Mouse (Mus musculus): Measurements from ENCODE around the gene Miip. TPM values are rescaled to one million over a fixed set of nuclear protein-coding genes. Genes with fewer than 3 reads are reported as not detected.
"Not testable (repeated sequence)": the region's sequence is repeated elsewhere in the genome, so short reads cannot be mapped to it uniquely, and the experiment has no call there.

Gene Miip
- polyA plus RNA-seq, 1 experiment from 2014 or later: 23.9 TPM

- no peak overlapping the region for H3K4me2 ChIP-seq
- no peaks in the 10 kb centered on the region for H3K4me1 ChIP-seq (ENCODE audit: control insufficient read depth, insufficient read depth, low read length)
- 86% methylated on average over 4 of the region's 4 CpGs for WGBS (ENCODE audit: insufficient replicate concordance)
- H3K36me3 ChIP-seq (ENCODE audit: control insufficient read depth, insufficient read depth, low read length): peaks cover 43% of the 10 kb centered on the region
- no peak overlapping the region for H3K27ac ChIP-seq (ENCODE audit: low read depth, low read length)
- ATAC-seq (replicated peaks; ENCODE audit: insufficient number of reproducible peaks, low FRiP score, low TSS enrichment): no peak
- H3K9ac ChIP-seq (ENCODE audit: low read depth, low read length): no peak overlapping the region
- peaks cover 44% of the 10 kb centered on the region for H3K9me3 ChIP-seq (replicated peaks; ENCODE audit: control insufficient read depth, low read length)
- no peak overlapping the region for H3K4me3 ChIP-seq (ENCODE audit: low read depth, low read length)
- no peaks in the 10 kb centered on the region for H3K27me3 ChIP-seq (ENCODE audit: control insufficient read depth, insufficient read depth, low read length)
Measured at GRCm38 (mm10) chr4:147824389-147824788, 44.2 kb downstream of the Miip start.

DNA sequence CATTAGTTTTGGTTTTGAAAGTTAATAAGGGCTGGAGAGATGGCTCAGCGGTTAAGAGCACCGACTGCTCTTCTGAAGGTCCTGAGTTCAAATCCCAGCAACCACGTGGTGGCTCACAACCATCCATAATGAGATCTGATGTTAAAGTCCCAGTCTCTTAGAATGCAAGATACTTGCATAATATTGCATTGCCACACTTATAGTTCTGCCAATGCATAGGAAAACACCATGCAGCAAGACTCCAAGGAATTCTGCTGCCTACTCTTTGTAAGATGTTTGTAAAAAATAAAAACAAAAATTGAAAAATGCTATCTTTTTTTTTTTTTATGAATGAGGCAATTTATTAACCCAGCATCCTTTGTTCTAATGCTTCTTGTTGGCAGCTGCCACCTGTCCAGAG is 47.2 kb downstream of the Miip start:
- H3K4me1 ChIP-seq (ENCODE audit: control insufficient read depth, insufficient read depth, low read length); H3K4me2 ChIP-seq; H3K9ac ChIP-seq (ENCODE audit: low read depth, low read length); H3K27me3 ChIP-seq (ENCODE audit: control insufficient read depth, insufficient read depth, low read length); H3K4me3 ChIP-seq (ENCODE audit: low read depth, low read length); ATAC-seq (replicated peaks; ENCODE audit: insufficient number of reproducible peaks, low FRiP score, low TSS enrichment); H3K27ac ChIP-seq (ENCODE audit: low read depth, low read length): not testable (repeated sequence)
- 84% methylated on average over 3 of the region's 3 CpGs for whole genome bisulfite sequencing (ENCODE audit: insufficient replicate concordance)
- H3K36me3 ChIP-seq (ENCODE audit: control insufficient read depth, insufficient read depth, low read length): peaks cover 19% of the 10 kb centered on the region
- H3K9me3 ChIP-seq (replicated peaks; ENCODE audit: control insufficient read depth, low read length): peaks cover 41% of the 10 kb centered on the region

GRCm38 (mm10) chr4:147819659-147820058 is 49.0 kb downstream of the Miip start:
- not testable (repeated sequence) for H3K36me3 ChIP-seq (ENCODE audit: control insufficient read depth, insufficient read depth, low read length); H3K4me2 ChIP-seq; H3K27ac ChIP-seq (ENCODE audit: low read depth, low read length); H3K4me1 ChIP-seq (ENCODE audit: control insufficient read depth, insufficient read depth, low read length); H3K27me3 ChIP-seq (ENCODE audit: control insufficient read depth, insufficient read depth, low read length); ATAC-seq (replicated peaks; ENCODE audit: insufficient number of reproducible peaks, low FRiP score, low TSS enrichment); H3K4me3 ChIP-seq (ENCODE audit: low read depth, low read length); H3K9ac ChIP-seq (ENCODE audit: low read depth, low read length)
- WGBS (ENCODE audit: insufficient replicate concordance): 81% methylated on average over 7 of the region's 7 CpGs
- H3K9me3 ChIP-seq (replicated peaks; ENCODE audit: control insufficient read depth, low read length): peaks cover 30% of the 10 kb centered on the region

- Histone ChIP-seq H3K9me3 (replicated peaks; ENCODE audit: control insufficient read depth, low read length) (no peaks in the 10 kb centered on the region), H3K9ac (ENCODE audit: low read depth, low read length) (no peak overlapping the region), H3K36me3 (ENCODE audit: control insufficient read depth, insufficient read depth, low read length) (no peaks in the 10 kb centered on the region), H3K4me1 (ENCODE audit: control insufficient read depth, insufficient read depth, low read length) (no peaks in the 10 kb centered on the region), H3K27ac (ENCODE audit: low read depth, low read length) (no peak overlapping the region), H3K4me2 (no peak overlapping the region), H3K4me3 (ENCODE audit: low read depth, low read length) (no peak overlapping the region), H3K27me3 (ENCODE audit: control insufficient read depth, insufficient read depth, low read length) (no peaks in the 10 kb centered on the region)
- WGBS (ENCODE audit: insufficient replicate concordance): 66% methylated on average over 2 of the region's 2 CpGs
- no peak for ATAC-seq (replicated peaks; ENCODE audit: insufficient number of reproducible peaks, low FRiP score, low TSS enrichment)
Measured at GRCm38 (mm10) chr4:147814592-147815167, 53.9 kb downstream of the Miip start.

GRCm38 (mm10) chr4:147813249-147813765 is 55.3 kb downstream of the Miip start:
- Histone ChIP-seq H3K36me3 (ENCODE audit: control insufficient read depth, insufficient read depth, low read length) (no peaks in the 10 kb centered on the region), H3K27ac (ENCODE audit: low read depth, low read length) (no peak overlapping the region), H3K9me3 (replicated peaks; ENCODE audit: control insufficient read depth, low read length) (no peaks in the 10 kb centered on the region), H3K4me3 (ENCODE audit: low read depth, low read length) (no peak overlapping the region), H3K9ac (ENCODE audit: low read depth, low read length) (no peak overlapping the region), H3K27me3 (ENCODE audit: control insufficient read depth, insufficient read depth, low read length) (no peaks in the 10 kb centered on the region), H3K4me2 (no peak overlapping the region), H3K4me1 (ENCODE audit: control insufficient read depth, insufficient read depth, low read length) (no peaks in the 10 kb centered on the region)
- ATAC-seq (replicated peaks; ENCODE audit: insufficient number of reproducible peaks, low FRiP score, low TSS enrichment): no peak
- WGBS (ENCODE audit: insufficient replicate concordance): 46% methylated on average over 5 of the region's 5 CpGs

Other genes with a start within 250 kb of the Miip start
- gene Zfp979, start 226.3 kb downstream of the Miip start, polyA plus RNA-seq (2014; fragmentation: Nextera tagmentation; extraction: Ambion mirVana): 5.7 TPM in 2 replicates
- not detected in 2 replicates for gene Zfp534, start 166.3 kb downstream of the Miip start, polyA plus RNA-seq (2014; fragmentation: Nextera tagmentation; extraction: Ambion mirVana)
- gene Zfp984, start 59.0 kb downstream of the Miip start, polyA plus RNA-seq (2014; fragmentation: Nextera tagmentation; extraction: Ambion mirVana): 9.8 and 11.6 TPM in 2 replicates
- 4.9 and 6.9 TPM in 2 replicates for gene Zfp933, start 20.4 kb downstream of the Miip start, polyA plus RNA-seq (2014; fragmentation: Nextera tagmentation; extraction: Ambion mirVana)
- gene Fv1, start 163 bp upstream of the Miip start, polyA plus RNA-seq (2014; fragmentation: Nextera tagmentation; extraction: Ambion mirVana): 7.2 and 10.8 TPM in 2 replicates
- gene Mfn2, start 35.9 kb upstream of the Miip start, polyA plus RNA-seq (2014; fragmentation: Nextera tagmentation; extraction: Ambion mirVana): 61.8 and 95.4 TPM in 2 replicates
- gene Plod1, start 68.0 kb upstream of the Miip start, polyA plus RNA-seq (2014; fragmentation: Nextera tagmentation; extraction: Ambion mirVana): 40.1 and 50.2 TPM in 2 replicates
- gene 2510039O18Rik, start 72.1 kb upstream of the Miip start, polyA plus RNA-seq (2014; fragmentation: Nextera tagmentation; extraction: Ambion mirVana): 16.4 and 16.5 TPM in 2 replicates
- gene Nppb, start 117.0 kb upstream of the Miip start, polyA plus RNA-seq (2014; fragmentation: Nextera tagmentation; extraction: Ambion mirVana): 305 and 336 TPM in 2 replicates
- gene Nppa, start 131.9 kb upstream of the Miip start, polyA plus RNA-seq (2014; fragmentation: Nextera tagmentation; extraction: Ambion mirVana): 5,496 and 5,973 TPM in 2 replicates
- gene Clcn6, start 170.0 kb upstream of the Miip start, polyA plus RNA-seq (2014; fragmentation: Nextera tagmentation; extraction: Ambion mirVana): 6.3 and 7.3 TPM in 2 replicates
- 8.9 and 10.4 TPM in 2 replicates for gene Mthfr, start 170.3 kb upstream of the Miip start, polyA plus RNA-seq (2014; fragmentation: Nextera tagmentation; extraction: Ambion mirVana)
- 12.7 and 17.6 TPM in 2 replicates for gene Agtrap, start 219.2 kb upstream of the Miip start, polyA plus RNA-seq (2014; fragmentation: Nextera tagmentation; extraction: Ambion mirVana)

All from heart, embryonic 11.5 days (tissue).